Mouse (Mus musculus) limb, embryonic 12.5 days (tissue): ENCODE results near the gene Tmx2. TPM values are rescaled to one million over a fixed set of nuclear protein-coding genes. Genes with fewer than 3 reads are reported as not detected.

Source experiments
- polyA plus RNA-seq: library from polyadenylated mRNA; unstranded; fragments of >200 nt; fragmentation: Nextera tagmentation; extraction: Ambion mirVana; gene quantifications from 2 replicates; pipeline ENCODE4 v1.2.1, GENCODE M21; 2016

Tmx2 gene
- polyA plus RNA-seq, 1 experiment from 2014 or later = 118 TPM

Other genes with a start within 250 kb of the Tmx2 start
- 15.1 and 16.2 TPM in 2 replicates for gene Tfpi, start 202.4 kb downstream of the Tmx2 start, polyA plus RNA-seq
- gene Ctnnd1, start 28.4 kb downstream of the Tmx2 start, polyA plus RNA-seq = 42.0 and 49.6 TPM in 2 replicates
- gene Btbd18, start 20.1 kb downstream of the Tmx2 start, polyA plus RNA-seq = 0.35 and 0.53 TPM in 2 replicates
- gene Selenoh, start 8.4 kb downstream of the Tmx2 start, polyA plus RNA-seq = 438 and 451 TPM in 2 replicates
- not detected in 2 replicates for gene Gm28635, start 1.1 kb downstream of the Tmx2 start, polyA plus RNA-seq
- 37.4 TPM in 2 replicates for gene Med19, start 738 bp downstream of the Tmx2 start, polyA plus RNA-seq
- gene Zdhhc5, start 36.0 kb upstream of the Tmx2 start, polyA plus RNA-seq = 32.0 and 38.3 TPM in 2 replicates
- 42.8 and 47.1 TPM in 2 replicates for gene Clp1, start 48.2 kb upstream of the Tmx2 start, polyA plus RNA-seq
- gene Ypel4, start 54.9 kb upstream of the Tmx2 start, polyA plus RNA-seq = 13.9 and 14.1 TPM in 2 replicates
- 10.4 and 14.8 TPM in 2 replicates for gene Gm19426, start 64.5 kb upstream of the Tmx2 start, polyA plus RNA-seq
- 11.5 and 14.3 TPM in 2 replicates for gene Serping1, start 96.3 kb upstream of the Tmx2 start, polyA plus RNA-seq
- 23.2 and 29.0 TPM in 2 replicates for gene Ube2l6, start 119.7 kb upstream of the Tmx2 start, polyA plus RNA-seq
- 0.19 and 0.49 TPM in 2 replicates for gene Smtnl1, start 143.5 kb upstream of the Tmx2 start, polyA plus RNA-seq
- 38.8 and 43.3 TPM in 2 replicates for gene Timm10, start 147.9 kb upstream of the Tmx2 start, polyA plus RNA-seq
- 21.1 and 23.8 TPM in 2 replicates for gene Slc43a1, start 159.7 kb upstream of the Tmx2 start, polyA plus RNA-seq
- gene Rtn4rl2, start 207.6 kb upstream of the Tmx2 start, polyA plus RNA-seq = 0.84 and 0.95 TPM in 2 replicates